Mouse (Mus musculus): ENCODE measurements around the gene Med26. TPM values are rescaled to one million over a fixed set of nuclear protein-coding genes. Genes with fewer than 3 reads are reported as not detected.
A peak's percentile ranks its signal among the peaks of the same experiment; 100 is the strongest.

Med26 gene
- 14.6 and 15.2 TPM in 2 replicates for total RNA-seq (2014; fragmentation: Nextera tagmentation)
- total RNA-seq (2017): 8.9 and 10.1 TPM in 2 replicates

DNA sequence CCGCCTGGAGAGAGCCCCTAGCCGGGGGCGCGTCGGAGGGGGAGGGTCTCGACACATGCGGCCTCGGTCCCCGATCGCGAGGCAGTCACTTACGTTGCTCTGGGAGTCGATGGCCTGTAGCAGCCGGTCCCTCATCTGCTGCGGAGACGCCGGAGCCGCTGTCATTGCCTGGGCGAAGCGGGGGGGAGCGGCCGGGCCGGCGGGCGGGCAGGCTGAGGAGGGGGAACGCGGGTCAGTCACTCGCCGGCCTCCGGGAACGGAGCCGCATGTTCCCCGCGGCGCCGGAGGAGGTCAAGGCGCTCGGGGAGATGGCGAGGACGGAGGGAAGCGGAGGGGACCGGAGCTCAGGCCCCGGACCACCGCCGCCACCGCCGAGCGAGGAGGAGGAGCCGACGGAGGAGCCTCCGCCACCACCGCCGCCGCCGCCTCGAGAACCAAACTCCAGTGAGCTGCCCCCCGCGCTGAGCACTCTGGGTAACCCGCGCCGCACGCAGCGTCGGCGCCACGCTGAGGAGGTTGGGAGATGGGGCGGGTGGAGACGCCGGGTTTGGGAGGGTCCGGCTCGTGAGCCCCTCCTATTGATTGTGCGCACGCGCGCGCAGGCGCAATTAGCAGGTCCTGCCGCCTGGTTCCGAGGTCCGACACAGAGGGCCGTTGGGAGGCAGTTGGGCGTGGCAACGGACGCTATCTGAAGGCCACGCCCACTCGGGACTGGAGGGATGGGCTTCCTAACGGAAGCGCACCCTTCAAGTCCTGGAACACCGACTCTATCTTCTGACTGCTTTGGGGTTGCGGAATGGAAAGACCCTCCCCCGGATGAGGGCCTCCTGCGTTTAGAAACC lies at the start of gene Med26:
Med26 (minus strand) TSS at position 469 of the 842 bp plus-strand sequence.
- peak; percentile 90 for ATAC-seq (replicated peaks; ENCODE audit: low FRiP score, low TSS enrichment, poor library complexity, severe bottlenecking)

DNA sequence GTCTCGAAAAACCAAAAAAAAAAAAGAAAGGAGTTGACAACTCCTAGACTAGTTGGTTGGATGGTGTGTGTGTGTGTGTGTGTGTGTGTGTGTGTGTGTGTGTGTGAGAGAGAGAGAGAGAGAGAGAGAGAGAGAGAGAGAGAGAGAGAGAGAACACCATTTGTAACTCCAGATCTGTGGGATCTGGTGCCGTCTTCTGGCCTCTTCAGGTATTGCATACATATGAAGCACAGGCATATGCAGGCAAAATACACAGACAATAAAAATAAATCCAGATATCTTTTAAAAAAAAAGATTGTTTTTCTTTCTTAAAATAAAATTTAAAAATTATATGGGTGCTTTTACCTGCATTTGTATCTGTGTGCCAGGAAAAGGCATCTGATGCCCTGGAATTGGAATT lies 42.1 kb upstream of the Med26 start:
- ATAC-seq (replicated peaks; ENCODE audit: low FRiP score, low TSS enrichment, poor library complexity, severe bottlenecking): peak; percentile 70; the same call in 1 of the 2 replicates

DNA sequence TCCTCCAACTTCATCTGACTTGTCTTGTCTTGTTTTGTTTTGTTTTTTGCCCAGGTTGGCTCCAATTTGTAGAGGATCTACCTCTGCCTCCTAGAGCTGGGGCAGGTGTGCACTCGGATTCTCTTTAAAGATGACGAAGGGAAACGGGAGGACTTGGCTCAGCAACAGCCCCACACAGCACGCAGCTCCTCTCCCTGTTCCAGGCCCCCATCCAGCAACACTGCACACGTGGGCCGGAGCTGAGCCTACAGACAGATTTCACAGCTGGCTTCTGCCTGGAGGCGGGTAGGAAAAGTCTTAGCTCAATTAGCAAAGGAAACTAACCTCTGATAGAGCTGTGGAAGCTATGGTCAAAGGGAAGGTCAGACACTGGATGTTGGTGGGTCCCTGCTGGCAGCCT lies 41.2 kb upstream of the Med26 start:
- no peak for ATAC-seq (replicated peaks; ENCODE audit: low FRiP score, low TSS enrichment, poor library complexity, severe bottlenecking)

DNA sequence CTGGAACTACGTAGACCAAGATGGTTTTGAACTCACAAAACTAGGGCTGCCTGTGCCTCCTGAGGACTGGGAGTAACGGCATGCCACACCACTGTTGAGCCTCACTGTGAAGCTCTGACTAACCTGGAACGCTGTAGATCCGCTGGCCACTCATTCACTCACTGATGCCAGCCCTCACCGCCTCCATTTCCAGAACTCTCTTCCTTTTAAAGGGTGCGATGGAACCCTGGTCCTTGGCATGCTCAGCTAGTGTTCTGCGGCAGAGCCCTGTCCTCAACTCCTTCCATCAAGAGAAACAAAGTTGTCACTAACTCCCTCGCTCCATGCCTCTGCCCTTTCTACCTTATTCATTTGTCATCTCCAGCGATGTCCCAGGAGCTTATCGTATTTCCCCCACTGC lies 40.8 kb upstream of the Med26 start:
- no peak for ATAC-seq (replicated peaks; ENCODE audit: low FRiP score, low TSS enrichment, poor library complexity, severe bottlenecking)

DNA sequence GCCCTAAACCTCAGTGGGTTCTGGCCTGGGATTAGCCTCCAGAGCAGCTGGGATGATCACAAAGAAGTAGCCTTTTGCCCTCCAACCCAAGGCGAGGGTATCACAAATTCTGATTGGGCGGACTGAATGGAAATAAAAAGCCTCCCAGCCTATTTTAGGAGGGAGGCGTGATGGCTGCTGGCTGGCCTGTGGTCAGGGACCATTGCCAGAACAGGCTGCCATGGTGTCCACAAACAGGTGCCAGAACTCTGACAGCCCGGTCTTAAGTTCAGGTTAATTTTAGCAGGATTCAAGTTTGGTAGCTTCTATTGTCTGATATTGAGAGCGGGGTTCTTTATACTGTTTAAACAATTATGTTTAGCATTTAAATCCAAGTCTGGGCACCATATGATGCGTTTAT lies 39.7 kb upstream of the Med26 start:
- ATAC-seq (replicated peaks; ENCODE audit: low FRiP score, low TSS enrichment, poor library complexity, severe bottlenecking): no peak

DNA sequence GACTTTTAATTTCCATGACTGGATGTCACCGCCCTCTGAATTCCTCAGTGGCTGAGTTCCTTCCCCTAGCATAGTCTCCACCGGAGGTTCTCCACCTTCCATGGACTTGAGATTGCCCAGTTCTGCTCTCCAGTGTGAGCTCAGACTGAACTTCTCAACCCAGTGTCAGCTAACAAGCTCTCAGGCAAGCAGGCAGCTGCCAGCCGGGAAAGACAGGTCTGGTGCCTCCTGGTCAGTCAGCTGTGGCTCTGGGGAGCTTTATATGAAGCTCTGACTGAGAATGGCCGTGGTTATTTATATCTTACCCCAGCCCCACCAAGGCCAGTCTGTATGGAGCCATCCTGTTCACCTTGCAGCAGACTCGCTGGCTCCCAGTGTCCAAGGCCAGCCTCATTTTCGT lies 36.3 kb upstream of the Med26 start:
- ATAC-seq (replicated peaks; ENCODE audit: low FRiP score, low TSS enrichment, poor library complexity, severe bottlenecking): no peak

DNA sequence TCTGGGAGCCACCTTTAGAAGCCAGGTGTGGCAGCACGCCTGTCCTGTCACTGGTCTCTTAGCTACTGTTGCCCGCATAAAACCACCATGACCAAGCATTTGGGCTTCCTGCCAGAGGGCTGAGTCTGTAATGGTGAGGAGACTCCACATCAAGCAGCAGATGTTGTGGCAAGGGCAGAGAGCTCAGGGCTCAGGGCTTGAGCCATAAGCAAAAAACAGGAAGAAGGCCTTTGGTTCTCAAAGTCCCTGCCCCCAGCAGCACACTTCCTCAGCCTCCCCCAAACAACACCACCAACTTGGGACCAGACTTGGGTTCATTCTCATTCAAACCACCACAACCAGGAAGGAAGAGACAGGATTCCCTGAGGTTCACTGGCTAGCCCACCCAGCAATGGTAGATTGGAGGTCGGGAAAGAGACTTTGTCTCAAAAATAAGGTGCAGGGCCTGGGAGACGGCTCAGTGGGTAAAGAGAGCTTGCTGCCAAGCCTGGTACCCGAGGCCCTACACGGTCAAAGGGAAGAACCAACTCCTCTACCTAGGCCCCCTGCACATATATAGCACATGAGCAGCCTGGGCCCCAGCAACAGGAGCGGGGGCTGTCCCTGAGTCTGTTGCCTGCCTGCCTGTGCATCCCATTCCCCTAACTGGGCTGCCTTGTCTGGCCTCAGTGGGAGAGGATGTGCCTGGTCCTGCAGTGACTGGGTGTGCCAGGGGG lies 35.1 kb upstream of the Med26 start:
- peak; percentile 42 for ATAC-seq (replicated peaks; ENCODE audit: low FRiP score, low TSS enrichment, poor library complexity, severe bottlenecking)

DNA sequence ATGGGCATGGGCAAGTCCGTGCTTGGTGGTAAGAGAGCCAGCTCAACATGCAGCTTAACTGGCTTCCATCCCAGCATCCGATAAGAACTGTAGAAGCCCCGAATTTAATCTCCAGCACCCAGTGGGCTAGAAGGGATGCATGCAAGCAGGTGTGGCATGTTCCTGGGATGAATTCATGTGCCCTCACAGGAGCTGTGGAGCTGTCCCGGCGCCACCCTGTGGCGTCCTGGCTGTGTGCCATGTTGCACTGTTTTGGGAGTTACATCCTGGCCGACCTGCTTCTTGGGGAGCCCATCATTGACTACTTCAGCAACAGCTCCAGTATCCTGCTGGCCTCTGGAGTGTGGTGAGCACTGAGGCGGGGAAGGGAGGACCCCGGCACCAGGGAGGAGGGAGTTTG lies 31.3 kb upstream of the Med26 start:
- ATAC-seq (replicated peaks; ENCODE audit: low FRiP score, low TSS enrichment, poor library complexity, severe bottlenecking): 0 out of 2 replicates have a peak, but pooled peaks have one; percentile 22

DNA sequence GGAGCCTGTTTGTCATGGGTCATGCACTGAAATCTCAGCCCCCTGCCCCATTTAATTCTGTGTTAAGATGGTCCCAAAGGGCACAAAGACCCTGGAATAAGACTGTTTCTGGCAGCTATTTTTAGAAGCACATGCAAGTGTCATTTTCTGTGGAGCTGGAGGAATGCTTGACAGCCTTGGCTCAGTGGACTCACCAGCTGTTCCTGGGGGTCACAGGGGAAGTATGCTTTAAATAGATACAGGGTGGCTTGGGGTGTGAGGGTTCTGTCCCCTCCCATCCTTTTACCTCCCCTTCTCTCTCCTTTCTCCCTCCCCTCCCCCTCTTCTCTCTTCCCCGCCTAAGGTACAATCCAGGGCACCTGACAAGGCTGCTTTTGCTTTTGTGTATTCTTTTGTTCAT lies 29.9 kb upstream of the Med26 start:
- ATAC-seq (replicated peaks; ENCODE audit: low FRiP score, low TSS enrichment, poor library complexity, severe bottlenecking): no peak

DNA sequence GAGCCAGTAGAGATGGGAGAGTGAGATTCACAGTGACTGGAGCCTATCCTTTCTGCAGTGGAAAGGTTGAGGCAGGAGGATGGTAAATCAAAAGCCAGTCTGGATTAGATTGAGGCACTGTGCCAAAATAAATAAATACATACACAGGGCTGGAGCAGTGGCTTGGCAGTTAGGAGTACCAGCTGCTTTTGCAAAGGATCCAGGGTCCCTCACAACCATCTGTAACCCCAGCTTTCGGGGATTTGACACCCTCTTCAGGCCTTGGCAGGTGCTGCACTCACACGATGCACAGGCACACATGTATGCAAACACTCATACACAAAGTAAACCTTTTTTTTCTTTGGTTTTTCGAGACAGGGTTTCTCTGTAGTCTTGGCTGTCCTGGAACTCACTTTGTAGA lies 29.2 kb upstream of the Med26 start:
- ATAC-seq (replicated peaks; ENCODE audit: low FRiP score, low TSS enrichment, poor library complexity, severe bottlenecking): no peak

DNA sequence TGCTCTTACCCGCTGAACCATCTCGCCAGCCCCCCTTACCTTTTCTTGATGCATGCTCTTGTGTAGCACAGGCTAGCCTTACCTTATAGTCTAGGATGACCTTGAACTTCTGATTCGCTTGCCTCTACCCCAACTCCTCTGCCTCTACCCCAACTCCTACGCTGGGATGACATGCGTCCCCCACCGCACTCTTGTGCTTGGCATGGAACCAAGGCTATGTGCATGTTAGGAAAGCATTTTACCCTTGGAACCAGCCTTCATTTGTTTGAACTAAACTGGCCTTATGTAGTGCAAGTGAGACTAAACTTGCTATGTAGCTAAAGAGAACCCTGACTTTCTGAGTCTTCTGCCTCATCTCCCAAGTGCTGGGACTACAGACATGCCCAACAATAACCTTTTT lies 27.8 kb upstream of the Med26 start:
- ATAC-seq (replicated peaks; ENCODE audit: low FRiP score, low TSS enrichment, poor library complexity, severe bottlenecking): no peak

DNA sequence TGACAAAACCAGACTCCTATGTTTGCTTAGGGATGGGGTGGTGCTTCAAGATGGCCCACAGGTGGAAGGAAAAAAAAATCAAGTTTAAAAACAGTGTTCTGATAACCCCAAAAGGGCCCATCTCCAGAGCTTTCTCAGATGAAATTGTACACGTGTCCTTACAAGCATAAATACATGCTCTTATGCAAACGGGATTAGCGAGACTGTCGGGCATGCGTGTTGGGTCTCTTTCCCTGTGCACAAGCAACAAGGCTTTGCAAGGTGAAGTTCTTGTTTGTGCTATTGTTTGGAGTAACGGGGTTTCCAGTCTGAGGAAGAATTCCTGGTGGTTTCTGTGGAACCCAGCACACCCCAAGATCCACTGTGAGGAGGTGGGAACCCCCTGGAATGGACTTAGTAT lies 25.4 kb upstream of the Med26 start:
- no peak for ATAC-seq (replicated peaks; ENCODE audit: low FRiP score, low TSS enrichment, poor library complexity, severe bottlenecking)

DNA sequence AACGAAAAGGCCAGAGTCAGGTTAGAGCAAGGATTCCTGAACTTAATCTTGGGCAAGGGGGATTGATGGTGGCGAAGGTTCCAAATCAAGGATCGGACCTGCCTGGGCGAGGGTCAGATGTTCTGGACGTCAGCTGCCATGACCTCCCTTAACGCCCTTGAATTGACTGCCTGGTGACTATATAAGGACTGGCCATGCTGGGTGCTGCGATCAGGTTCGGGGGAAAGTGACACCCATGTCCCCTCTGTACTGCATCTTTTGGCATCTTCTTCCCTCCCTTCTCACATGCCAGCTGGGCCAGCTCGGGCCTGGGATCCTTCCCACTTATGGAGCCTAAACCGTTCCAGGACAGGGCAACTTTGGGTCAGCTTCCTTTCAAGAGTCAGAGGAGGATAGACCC lies 24.4 kb upstream of the Med26 start:
- no peak for ATAC-seq (replicated peaks; ENCODE audit: low FRiP score, low TSS enrichment, poor library complexity, severe bottlenecking)

DNA sequence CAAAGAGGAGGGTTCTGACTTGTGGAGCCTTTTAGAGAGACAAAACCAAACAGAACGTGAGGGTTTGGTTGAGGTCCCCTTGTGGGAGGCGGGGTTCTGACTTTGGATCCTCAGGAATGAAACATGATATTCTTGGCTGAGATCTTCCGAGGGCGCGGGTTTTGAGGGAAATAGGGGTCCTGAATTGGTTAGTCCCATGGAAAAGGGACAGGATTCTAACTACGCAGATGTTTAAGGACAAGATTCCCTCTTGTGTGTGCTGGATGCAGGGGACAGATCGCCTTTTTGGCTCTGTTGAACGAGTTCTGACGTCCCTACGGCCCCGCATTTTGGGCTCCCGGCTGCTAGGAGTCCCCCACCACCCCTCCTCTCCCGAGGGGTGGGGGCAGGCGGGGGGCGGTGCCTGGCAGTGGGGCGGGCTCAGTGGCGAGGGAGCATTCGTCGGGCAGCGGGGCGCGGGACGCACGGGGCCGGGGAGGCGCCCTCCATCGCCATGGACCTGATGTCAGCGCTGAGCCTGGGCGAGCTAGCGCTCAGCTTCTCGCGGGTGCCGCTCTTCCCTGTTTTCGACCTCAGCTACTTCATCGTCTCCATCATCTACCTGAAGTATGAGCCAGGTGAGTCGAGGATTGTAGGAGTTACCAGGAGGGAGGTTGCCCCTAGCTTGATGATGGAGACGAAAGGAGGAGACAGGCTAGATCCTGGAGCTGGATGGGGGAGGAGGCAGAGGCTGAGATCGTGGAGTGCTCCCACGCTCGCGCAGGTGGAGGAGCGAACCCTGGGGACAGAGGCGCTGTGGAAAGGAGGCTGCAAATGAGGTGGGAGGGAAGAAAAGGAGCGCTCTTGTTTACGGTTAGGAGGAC lies 23.8 kb upstream of the Med26 start, which contains the start of gene Tmem38a:
Tmem38a (plus strand) TSS at position 445 of the 863 bp plus-strand sequence.
- ATAC-seq (replicated peaks; ENCODE audit: low FRiP score, low TSS enrichment, poor library complexity, severe bottlenecking): peak; percentile 28

DNA sequence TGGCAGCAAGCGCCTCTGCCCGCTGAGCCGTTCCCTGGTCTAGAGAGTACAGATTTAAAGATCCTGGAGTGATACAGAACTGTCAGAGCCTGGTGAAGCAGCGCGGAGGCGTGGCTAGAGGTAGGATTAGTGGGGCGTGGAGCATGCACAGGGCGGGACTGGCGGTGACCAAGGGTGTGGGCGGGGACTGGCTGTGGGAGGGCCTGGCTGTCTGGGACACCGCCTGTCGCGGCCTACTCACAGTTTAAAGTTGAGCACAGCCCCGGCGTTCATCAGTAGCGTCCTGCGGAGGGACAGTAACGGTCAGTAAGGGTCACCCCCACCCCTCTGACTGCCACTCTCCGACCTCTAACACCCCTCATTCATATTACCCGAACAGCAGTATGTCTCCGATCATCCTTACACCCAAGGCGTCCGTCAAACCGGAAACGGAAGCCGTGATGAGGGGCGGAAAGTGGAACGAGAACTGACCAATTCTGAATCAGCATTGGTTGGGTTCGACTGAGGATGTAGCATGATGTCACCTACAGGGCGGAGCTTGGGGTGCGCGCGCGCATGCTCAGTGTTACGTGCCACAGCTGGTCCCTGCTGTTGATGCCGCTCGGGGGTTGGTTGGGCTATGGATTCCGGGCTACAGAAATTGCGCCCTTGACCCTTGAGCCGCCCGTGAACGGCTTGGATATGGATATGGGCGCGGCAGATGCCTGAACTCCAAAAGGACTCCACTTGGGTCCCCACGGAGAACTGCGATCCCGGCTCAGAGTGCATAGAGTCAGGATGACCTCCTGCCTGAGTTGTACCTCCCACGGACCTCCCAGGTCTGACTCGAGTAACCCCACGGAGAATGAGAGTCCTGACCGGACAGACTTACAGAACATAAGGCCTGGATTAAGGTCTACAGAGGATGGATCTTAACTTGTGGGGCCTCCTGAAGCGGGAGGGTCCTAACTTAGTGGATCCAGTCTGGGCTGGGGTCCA lies 22.9 kb upstream of the Med26 start, which contains the start of gene Smim7:
Smim7 (minus strand) TSS at position 456 of the 978 bp plus-strand sequence.
- peak; percentile 95 for ATAC-seq (replicated peaks; ENCODE audit: low FRiP score, low TSS enrichment, poor library complexity, severe bottlenecking)

DNA sequence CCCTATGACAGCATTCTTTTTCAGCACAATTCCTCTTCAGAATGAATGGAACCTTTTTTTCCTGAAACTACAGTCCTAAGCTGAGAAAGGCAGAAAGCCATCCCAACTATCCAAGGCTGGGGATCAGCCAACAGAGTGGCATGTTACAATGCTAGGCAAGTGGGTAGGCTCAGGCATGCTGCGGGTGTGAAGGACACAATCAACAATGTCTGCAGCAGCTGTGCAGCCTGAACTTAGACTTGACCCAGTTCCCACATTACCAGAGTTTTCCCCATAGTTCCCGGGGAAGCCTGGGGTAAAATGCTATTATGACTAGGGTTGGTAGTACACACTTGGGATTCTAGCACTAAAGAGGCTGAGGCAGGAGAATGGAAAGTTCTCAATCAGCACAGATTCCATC lies 17.9 kb upstream of the Med26 start:
- no peak for ATAC-seq (replicated peaks; ENCODE audit: low FRiP score, low TSS enrichment, poor library complexity, severe bottlenecking)

DNA sequence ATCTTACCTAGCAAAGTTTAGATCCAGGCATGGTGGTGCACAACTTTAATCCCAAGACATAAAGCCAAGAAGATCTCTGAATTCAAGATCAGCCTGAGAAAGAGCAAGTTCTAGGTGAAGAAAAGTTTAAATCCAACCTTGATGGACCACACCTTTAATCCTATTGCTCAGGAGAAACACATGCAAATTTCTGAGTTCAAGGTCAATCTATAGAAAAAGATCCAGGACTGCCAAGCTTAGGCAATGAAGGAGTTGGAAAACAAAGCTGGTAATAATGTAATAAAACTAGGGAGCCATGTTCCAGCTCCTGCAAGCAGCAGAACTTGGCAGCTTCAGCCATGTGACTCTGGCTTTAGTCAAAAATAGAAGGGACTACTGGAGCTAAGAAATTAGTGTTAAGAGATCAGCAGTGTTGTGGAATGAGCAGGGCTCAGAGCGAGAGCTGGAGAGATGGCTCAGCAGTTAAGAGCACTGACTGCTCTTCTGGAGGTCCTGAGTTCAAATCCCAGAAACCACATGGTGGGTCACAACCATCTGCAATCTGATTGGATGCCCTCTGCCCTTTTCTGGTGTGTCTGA lies 13.1 kb upstream of the Med26 start:
- ATAC-seq (replicated peaks; ENCODE audit: low FRiP score, low TSS enrichment, poor library complexity, severe bottlenecking): no peak

DNA sequence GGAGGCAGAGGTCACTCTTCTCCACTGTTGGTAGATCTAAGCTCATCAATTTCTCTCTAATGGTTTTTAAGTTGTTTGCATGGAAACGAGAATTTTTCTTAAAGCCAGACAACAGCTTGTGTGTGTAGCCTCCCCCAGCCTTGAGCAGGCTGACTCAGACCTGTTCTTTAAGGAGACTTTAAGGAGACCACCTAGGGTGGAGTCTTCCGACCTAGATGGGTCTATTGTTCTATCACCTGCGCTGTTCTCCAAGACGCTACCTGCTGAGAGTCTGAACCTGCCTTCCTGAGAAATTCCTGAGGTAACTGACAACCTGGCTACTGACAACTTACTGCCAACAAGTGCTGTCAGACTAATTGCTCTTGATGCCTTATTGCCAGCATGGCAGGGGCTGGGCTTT lies 7.7 kb upstream of the Med26 start:
- ATAC-seq (replicated peaks; ENCODE audit: low FRiP score, low TSS enrichment, poor library complexity, severe bottlenecking): no peak
